Mouse (Mus musculus): Measurements from ENCODE around the gene Carhsp1. TPM values are rescaled to one million over a fixed set of nuclear protein-coding genes. Genes with fewer than 3 reads are reported as not detected.

Carhsp1 gene
- polyA plus RNA-seq, 1 experiment from 2014 or later = 243 TPM

DNA sequence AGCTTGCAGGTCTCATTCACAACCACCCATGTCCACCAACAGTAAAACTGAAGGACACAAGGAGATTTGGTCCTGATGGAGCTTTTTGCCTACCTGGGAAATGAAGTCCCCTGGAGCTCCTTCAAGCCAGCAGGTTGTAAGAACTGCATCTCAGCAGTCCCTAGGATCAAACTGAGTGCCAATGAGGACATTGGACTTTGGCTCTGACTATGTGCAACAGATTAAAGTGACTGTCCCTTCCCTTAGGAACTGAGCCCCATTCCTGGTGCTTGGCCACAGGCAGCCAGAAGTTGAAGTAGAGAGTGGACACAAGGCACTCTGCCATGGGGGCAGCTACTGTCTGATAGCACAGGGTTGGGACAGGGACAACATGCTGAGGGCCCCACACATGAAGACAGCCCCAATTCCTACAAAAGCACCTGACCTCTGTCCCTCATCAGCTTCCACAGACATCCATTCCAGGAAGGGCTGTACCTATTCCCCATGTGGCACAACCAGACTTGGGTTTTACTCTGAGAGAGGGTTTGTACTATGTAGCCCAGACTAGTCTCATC is 15.7 kb upstream of the Carhsp1 start:
- ATAC-seq (ENCODE audit: low read depth) = no peak
- Histone ChIP-seq H3K9me3 (no peaks in the 10 kb centered on the region), H3K9ac (no peak overlapping the region), H3K4me1 (replicated peaks) (no peaks in the 10 kb centered on the region), H3K4me2 (no peak overlapping the region), H3K27ac (replicated peaks) (no peak overlapping the region), H3K27me3 (no peaks in the 10 kb centered on the region), H3K4me3 (no peak overlapping the region), H3K36me3 (peaks cover 72% of the 10 kb centered on the region)

DNA sequence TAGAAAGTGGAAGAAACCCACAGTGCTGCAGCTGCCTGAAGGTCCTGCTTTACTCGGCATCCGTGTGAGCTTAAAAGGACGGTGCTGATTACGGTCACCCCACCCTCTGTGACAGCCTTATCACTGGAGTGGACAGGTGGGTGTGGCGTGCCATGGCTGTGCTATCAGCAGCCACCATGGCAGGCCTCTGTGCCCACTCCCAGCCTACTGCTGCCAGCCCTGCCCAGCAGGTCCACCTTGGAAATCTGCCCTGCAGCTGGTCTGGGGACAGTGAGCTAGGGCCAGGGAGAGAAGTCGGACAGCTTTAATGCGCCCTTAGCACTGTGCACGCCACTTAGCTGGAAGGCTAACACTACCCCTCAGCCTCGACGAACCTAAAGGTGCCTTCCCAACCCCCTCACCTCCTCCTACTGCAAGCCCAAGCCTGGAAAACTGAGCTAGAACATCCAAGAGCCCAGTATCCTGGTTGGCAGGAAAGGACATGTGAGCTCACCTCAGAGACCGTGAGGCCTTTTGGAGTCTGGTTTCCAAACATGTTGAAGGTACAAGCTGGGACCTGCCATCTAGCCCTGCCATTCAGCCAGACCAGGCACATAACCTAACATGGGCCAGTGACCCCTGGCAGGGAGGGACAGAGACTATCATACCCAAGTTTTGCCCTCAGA is 15.0 kb upstream of the Carhsp1 start:
- 86% methylated on average over 11 of the region's 11 CpGs for WGBS
- no peak overlapping the region for H3K9ac ChIP-seq
- peaks cover 71% of the 10 kb centered on the region for H3K36me3 ChIP-seq
- no peak overlapping the region for H3K4me3 ChIP-seq
- H3K9me3 ChIP-seq = no peaks in the 10 kb centered on the region
- no peak overlapping the region for H3K4me2 ChIP-seq
- no peaks in the 10 kb centered on the region for H3K27me3 ChIP-seq
- H3K4me1 ChIP-seq (replicated peaks) = no peaks in the 10 kb centered on the region
- no peak overlapping the region for H3K27ac ChIP-seq (replicated peaks)
- ATAC-seq (ENCODE audit: low read depth) = peak; percentile 8; the same call in 1 of the 2 replicates

DNA sequence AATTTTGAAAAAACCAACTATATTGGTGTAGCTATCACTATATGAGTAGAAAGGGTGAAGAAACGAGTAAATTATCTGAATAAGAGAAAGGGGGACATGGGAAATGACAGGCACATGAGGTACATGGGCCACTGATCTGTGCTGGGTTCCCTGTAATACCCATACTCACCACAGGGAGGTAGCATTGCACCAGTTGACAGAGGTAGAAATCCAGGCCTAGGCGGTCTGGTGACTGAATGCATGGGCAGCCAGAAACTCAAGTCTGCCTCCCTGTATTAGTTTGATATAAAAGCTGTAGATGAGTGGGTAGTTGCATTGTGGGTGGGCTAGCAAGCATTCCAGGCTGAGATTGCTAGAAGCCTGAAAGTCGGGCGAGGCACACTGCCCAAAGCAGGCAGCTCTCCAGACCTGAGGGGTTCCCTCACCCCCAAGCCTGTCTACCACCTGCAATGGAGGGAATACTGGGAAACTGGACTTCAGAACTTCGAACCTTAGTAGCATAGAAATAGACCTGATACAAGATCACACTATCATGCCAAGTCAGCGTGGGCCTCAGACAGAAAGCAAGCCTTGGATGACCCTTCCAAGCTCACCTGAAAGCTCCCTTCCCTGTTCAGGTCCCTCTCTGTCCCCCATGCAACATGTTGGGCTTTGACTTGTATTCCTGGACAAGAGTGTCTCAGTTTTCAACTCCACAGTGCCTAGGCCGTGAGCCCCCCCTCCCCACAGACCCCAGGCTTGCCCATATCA is 14.3 kb upstream of the Carhsp1 start:
- Histone ChIP-seq H3K36me3 (peaks cover 64% of the 10 kb centered on the region), H3K9ac (no peak overlapping the region), H3K27me3 (no peaks in the 10 kb centered on the region), H3K4me3 (no peak overlapping the region), H3K4me2 (no peak overlapping the region), H3K9me3 (no peaks in the 10 kb centered on the region), H3K4me1 (replicated peaks) (no peaks in the 10 kb centered on the region), H3K27ac (replicated peaks) (no peak overlapping the region)
- peak; percentile 57; the same call in 1 of the 2 replicates for ATAC-seq (ENCODE audit: low read depth)
- 70% methylated on average over 7 of the region's 7 CpGs for WGBS

DNA sequence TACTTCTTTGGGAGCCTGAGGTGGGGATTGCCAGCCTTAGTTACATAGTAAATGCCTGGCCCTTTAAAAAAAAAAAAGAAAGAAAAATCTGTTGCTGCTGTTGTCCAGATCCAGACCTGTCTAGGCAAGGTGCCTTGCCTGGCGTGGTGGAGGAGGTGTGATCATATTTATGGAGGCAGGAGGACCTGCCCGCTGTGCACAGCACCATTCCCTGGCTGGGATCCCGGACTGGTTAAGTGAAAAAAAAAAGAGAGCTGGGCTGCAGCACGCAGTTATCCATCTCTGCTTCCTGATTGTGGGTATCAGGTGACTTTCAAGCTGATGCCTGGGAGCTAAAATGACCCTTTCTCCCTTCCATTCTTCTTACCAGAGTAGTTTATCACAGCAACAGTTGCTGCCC is 13.1 kb upstream of the Carhsp1 start:
- ATAC-seq (ENCODE audit: low read depth) = no peak

DNA sequence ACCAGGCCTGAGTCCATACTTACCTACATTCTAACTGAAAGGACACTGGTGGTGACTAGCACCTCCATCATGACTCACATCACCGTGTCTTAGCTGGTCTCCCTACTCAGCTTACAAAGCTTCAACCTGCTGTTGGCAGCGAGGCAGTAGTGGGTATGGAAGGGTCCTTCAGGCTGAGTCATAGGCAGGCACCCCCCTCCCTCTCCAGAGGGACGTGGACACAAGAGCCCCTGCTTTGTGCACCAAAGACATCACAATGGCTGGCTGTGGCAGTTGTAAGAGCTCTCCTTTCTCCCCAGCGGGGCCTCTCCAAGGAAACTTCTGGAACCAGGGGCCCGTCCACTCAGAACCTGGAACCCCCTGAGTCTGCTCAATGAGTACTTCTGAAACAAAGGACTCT is 8.5 kb upstream of the Carhsp1 start, which contains the start of gene Gm5767:
Gm5767 (plus strand) TSS at position 301 of the 400 bp plus-strand sequence.
- WGBS = 82% methylated on average over 5 of the region's 5 CpGs
- peaks cover 26% of the 10 kb centered on the region; the same call in 1 of the 2 replicates for H3K36me3 ChIP-seq
- no peak for ATAC-seq (ENCODE audit: low read depth)
- no peak within 1 kb of the TSS for H3K9ac ChIP-seq
- H3K4me2 ChIP-seq = no peak within 1 kb of the TSS
- H3K27ac ChIP-seq (replicated peaks) = no peak within 1 kb of the TSS
- no peaks in the 10 kb centered on the region for H3K27me3 ChIP-seq
- no peak within 1 kb of the TSS for H3K4me3 ChIP-seq
- no peaks in the 10 kb centered on the region for H3K9me3 ChIP-seq
- no peaks in the 10 kb centered on the region for H3K4me1 ChIP-seq (replicated peaks)

More for the DNA sequence above, 13.1 kb upstream of the Carhsp1 start:
- Histone ChIP-seq H3K4me1 (replicated peaks) (no peaks in the 10 kb centered on the region), H3K27me3 (no peaks in the 10 kb centered on the region), H3K27ac (replicated peaks) (no peak overlapping the region), H3K9ac (no peak overlapping the region), H3K4me3 (no peak overlapping the region), H3K36me3 (peaks cover 56% of the 10 kb centered on the region), H3K9me3 (no peaks in the 10 kb centered on the region), H3K4me2 (no peak overlapping the region)
- WGBS = 81% methylated on average over 4 of the region's 4 CpGs

DNA sequence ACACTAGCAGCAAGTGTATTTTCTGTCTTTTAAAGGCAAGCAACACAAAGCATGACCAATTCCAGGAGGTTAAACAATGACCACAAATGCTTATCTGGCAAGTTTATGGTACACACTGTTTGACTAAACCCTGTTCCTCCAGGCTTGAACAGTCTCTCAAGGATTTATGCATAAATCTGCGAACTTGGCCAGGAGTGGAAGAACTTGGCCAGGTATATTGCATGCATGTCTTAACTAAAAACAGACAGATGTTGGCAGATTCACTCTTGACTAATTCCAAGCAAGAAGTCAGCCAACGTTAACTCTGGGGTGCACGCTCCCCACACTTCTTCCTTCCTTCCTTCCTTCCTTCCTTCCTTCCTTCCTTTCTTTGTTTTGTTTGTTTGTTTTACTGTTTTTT is 7.8 kb upstream of the Carhsp1 start:
- H3K36me3 ChIP-seq = peaks cover 19% of the 10 kb centered on the region; the same call in 1 of the 2 replicates
- H3K27ac ChIP-seq (replicated peaks) = no peak overlapping the region
- no peaks in the 10 kb centered on the region for H3K27me3 ChIP-seq
- WGBS = 88% methylated on average over 3 of the region's 3 CpGs
- H3K4me3 ChIP-seq = no peak overlapping the region
- no peak for ATAC-seq (ENCODE audit: low read depth)
- no peaks in the 10 kb centered on the region for H3K4me1 ChIP-seq (replicated peaks)
- no peak overlapping the region for H3K9ac ChIP-seq
- H3K9me3 ChIP-seq = no peaks in the 10 kb centered on the region
- H3K4me2 ChIP-seq = no peak overlapping the region

DNA sequence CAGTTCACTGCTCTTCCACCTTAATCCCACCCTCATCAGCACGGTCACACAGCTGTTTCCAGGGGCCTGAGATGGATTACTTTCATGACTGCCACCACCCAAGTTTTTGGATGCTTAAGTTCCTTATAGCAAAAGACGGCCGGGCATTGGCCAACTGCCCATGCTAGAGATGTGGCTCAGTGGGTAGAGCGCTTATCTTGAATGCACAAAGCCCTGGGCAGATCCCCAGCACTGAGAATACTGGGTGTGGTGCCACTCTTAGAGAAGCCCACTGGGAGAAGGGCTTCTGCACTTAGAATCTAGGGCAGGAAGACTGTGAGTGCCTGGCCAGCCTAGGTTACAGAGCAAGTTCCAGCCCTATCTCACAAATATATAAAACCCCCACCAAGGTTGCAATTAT is 6.7 kb upstream of the Carhsp1 start:
- peaks cover under 1% of the 10 kb centered on the region; the same call in 1 of the 2 replicates for H3K27me3 ChIP-seq
- no peaks in the 10 kb centered on the region for H3K9me3 ChIP-seq
- 0 out of 2 replicates have a peak, but pooled peaks cover 10% of the 10 kb centered on the region for H3K36me3 ChIP-seq
- H3K4me3 ChIP-seq = no peak overlapping the region
- no peak overlapping the region for H3K4me2 ChIP-seq
- ATAC-seq (ENCODE audit: low read depth) = no peak
- WGBS = 88% methylated on average over 4 of the region's 4 CpGs
- no peaks in the 10 kb centered on the region for H3K4me1 ChIP-seq (replicated peaks)
- no peak overlapping the region for H3K9ac ChIP-seq
- no peak overlapping the region for H3K27ac ChIP-seq (replicated peaks)

DNA sequence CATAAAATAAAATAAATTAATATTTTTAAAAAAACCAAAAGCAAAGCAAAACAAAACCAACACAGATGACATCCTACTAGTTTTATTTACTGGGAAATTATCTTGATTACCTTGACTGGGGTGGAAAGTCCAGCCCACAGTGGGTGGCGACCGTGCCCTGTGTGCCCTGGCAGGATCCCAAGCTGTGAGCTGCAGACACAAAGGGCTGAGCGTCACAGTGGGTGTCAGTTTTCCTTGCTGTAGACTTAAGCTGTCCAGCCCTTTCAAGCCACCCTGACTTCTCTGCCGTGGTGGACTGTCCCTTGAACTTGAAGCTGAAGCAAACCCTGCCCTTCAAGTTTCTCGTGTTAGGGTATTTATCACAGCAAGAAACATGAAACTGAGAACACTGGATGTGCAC is 6.1 kb upstream of the Carhsp1 start:
- 0 out of 2 replicates have a peak, but pooled peaks cover 10% of the 10 kb centered on the region for H3K36me3 ChIP-seq
- peaks cover 7% of the 10 kb centered on the region; the same call in 1 of the 2 replicates for H3K27me3 ChIP-seq
- H3K4me3 ChIP-seq = no peak overlapping the region
- H3K4me1 ChIP-seq (replicated peaks) = 0 out of 2 replicates have a peak, but pooled peaks cover under 1% of the 10 kb centered on the region
- 50% methylated on average over 5 of the region's 5 CpGs for WGBS
- no peak for ATAC-seq (ENCODE audit: low read depth)
- no peak overlapping the region for H3K4me2 ChIP-seq
- no peak overlapping the region for H3K27ac ChIP-seq (replicated peaks)
- H3K9me3 ChIP-seq = no peaks in the 10 kb centered on the region
- no peak overlapping the region for H3K9ac ChIP-seq

DNA sequence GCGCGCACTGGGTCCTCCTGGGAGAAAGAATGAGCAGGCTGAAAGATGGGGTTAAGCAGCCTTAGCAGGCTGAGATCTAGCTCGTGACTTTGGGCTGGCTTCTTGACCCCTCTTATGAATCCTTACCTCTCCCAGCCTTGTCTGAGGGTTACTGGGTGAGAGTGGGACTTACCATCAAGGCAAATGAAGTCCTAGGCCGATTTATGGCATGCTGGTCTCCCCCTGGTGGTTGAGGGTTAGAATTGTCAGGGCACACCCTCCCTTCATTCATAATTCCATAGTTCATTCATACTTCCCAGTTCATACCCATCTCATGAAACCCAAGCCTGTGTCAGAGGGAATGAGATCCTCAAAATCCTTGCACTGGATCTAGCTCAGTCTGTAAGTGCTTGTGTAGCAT is 4.8 kb upstream of the Carhsp1 start:
- H3K36me3 ChIP-seq = 0 out of 2 replicates have a peak, but pooled peaks cover 5% of the 10 kb centered on the region
- WGBS = 51% methylated on average over 4 of the region's 4 CpGs
- no peak for ATAC-seq (ENCODE audit: low read depth)

DNA sequence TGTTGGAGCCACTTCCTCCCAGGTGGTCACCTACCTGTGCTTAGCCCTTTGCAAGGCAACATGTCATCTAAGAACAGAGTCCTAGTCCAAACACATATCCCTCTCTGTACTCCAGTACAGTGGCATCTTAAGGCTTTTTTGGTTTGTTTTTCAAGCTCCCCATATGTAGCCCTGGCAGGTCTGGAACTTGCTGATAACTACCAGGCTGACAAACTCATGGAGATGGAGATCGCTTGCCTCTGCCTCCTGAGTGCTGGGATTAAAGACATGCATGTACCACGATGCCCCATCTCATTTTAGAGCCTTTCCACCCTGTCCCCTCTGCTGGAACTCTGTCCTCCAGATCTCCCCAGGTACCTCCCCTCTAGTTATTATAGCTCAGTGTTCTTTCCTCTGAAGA is 4.3 kb upstream of the Carhsp1 start:
- no peak for ATAC-seq (ENCODE audit: low read depth)
- H3K36me3 ChIP-seq = 0 out of 2 replicates have a peak, but pooled peaks cover 5% of the 10 kb centered on the region
- no peak overlapping the region for H3K4me3 ChIP-seq
- H3K4me1 ChIP-seq (replicated peaks) = peaks cover 6% of the 10 kb centered on the region; the same call in 1 of the 2 replicates
- no peak overlapping the region for H3K9ac ChIP-seq
- H3K27me3 ChIP-seq = peaks cover 8% of the 10 kb centered on the region; the same call in 1 of the 2 replicates
- 75% methylated on average over 2 of the region's 2 CpGs for WGBS
- no peak overlapping the region for H3K4me2 ChIP-seq
- no peaks in the 10 kb centered on the region for H3K9me3 ChIP-seq
- no peak overlapping the region for H3K27ac ChIP-seq (replicated peaks)

More for the DNA sequence above, 4.8 kb upstream of the Carhsp1 start:
- H3K9me3 ChIP-seq = no peaks in the 10 kb centered on the region
- peaks cover 6% of the 10 kb centered on the region; the same call in 1 of the 2 replicates for H3K4me1 ChIP-seq (replicated peaks)
- H3K9ac ChIP-seq = no peak overlapping the region
- no peak overlapping the region for H3K27ac ChIP-seq (replicated peaks)
- no peak overlapping the region for H3K4me3 ChIP-seq
- H3K4me2 ChIP-seq = no peak overlapping the region
- peaks cover 8% of the 10 kb centered on the region; the same call in 1 of the 2 replicates for H3K27me3 ChIP-seq

DNA sequence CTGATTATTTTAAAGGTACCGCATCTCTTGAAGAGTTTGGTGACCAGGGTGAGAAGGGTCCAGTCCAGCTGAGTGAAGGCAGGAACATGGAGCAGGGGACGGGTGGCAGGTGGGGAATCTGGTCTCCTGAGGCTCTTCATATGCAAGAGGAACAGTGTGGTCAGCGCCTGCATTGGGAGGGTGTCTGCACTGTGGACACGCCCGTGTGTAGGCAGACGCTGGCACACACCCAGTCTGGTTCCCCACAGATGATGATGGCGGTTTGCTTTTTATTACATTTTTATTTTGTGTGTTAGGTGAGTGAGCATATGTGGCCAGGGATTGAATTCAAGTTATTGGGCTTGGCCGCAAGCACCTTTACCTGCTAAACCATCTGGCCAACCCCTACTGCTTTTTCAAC is 3.6 kb upstream of the Carhsp1 start:
- H3K4me1 ChIP-seq (replicated peaks) = peaks cover 13% of the 10 kb centered on the region
- no peak overlapping the region for H3K27ac ChIP-seq (replicated peaks)
- H3K9me3 ChIP-seq = no peaks in the 10 kb centered on the region
- H3K9ac ChIP-seq = no peak overlapping the region
- ATAC-seq (ENCODE audit: low read depth) = no peak
- 0 out of 2 replicates have a peak, but pooled peaks cover 4% of the 10 kb centered on the region for H3K36me3 ChIP-seq
- 83% methylated on average over 8 of the region's 8 CpGs for WGBS
- peaks cover 8% of the 10 kb centered on the region; the same call in 1 of the 2 replicates for H3K27me3 ChIP-seq
- no peak overlapping the region for H3K4me2 ChIP-seq
- H3K4me3 ChIP-seq = no peak overlapping the region

DNA sequence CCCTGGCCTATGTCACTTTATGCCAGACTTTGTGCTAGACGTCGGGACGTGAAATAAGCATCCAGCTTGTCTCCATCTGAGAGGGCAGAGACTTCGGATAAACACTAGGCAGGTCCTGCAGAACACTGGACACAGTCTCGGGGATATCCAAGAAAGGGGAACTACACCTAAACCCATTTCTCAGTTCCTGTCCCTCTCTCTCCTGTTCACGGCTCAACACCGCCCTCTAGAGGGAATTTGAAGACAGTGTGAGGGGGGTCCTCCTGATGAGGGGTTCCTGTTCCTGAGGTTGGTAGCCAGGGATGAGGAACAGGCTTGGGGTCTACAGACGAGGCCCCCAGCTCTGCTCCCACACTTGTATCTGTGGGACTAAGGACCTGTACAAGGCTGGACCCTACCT is 2.2 kb upstream of the Carhsp1 start:
- Histone ChIP-seq H3K27ac (replicated peaks) (no peak overlapping the region), H3K27me3 (peaks cover 8% of the 10 kb centered on the region; the same call in 1 of the 2 replicates), H3K9ac (no peak overlapping the region), H3K36me3 (no peaks in the 10 kb centered on the region), H3K4me3 (no peak overlapping the region), H3K4me2 (no peak overlapping the region), H3K4me1 (replicated peaks) (peaks cover 27% of the 10 kb centered on the region), H3K9me3 (no peaks in the 10 kb centered on the region)
- no peak for ATAC-seq (ENCODE audit: low read depth)
- WGBS = 1% methylated on average over 8 of the region's 8 CpGs

Data from neural tube, embryonic 13.5 days (tissue).